Mouse (Mus musculus) frontal cortex, postnatal 10 days (tissue): Measurements from ENCODE around the gene Lamb3.

ENCODE experiments used
- DNase-seq, 2 experiments: peaks; one replicate each; pipeline ENCODE4 v3.0.0; 2022; ENCODE audit warnings: low spot score in 2 of 2, mixed read lengths in 1 of 2

Gene Lamb3

DNA sequence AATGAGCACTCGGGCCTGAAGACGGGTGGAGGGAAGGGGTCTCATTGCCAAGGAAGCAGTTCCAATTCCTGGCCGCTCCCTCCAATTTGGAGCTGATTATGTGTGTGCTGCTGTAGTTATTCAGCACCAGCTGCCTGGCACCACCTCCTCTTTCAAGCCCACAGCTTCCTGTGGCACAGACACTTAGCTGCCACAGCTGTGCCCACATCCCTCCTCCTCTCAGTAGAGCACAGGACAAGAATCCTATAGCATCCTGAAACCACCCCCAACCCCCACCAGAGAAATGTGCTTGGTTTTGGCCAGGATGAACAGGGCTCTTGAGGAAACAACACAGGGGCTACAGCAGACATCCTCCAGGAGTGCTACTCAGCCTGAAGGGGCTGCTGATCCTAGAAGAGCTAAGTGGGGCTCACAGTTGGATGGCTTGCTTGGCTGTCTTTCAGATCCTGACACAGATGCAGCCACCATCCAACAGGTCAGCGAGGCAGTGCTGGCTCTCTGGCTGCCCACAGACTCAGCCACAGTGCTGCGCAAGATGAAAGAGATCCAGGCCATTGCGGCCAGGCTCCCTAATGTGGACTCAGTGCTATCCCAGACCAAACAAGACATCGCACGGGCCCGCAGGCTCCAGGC is 131.0 kb downstream of the Lamb3 start:
- peak; percentile 60 to 82 for DNase-seq

DNA sequence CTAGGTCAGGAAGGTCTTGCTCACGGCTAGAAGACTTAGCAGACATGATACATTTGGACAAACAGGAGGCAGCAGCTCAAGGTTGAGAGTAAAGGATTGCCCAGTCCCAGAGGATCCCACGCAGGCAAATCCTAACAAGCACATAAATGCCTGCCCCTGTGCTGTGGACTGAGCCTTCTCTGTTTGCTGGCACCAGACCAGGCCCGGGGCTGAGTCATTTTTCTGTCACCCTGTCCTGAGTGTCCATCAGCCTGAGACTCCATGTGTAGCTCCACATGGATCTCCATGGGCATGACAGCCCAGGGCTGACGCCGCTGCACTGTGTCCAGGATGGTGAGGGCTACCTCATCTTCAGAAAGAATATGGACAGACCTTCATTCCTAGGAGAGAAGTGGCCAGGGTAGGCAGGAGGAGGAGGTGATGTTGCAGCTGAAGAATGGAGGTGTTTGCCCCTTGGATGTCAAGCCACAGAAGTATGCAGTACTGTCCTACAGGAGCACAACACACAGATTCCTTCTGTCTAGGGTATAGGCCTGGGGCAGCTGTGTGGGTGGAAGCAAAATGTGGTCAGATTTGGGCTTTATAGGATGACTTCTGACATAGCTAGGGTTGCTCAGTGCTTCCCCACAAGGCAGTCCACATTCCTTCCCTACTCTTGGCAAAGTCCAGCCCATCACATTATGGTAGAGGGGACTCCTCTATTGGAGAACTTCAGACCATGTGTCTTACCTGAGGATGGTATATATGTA is 134.9 kb downstream of the Lamb3 start:
- no peak for DNase-seq

DNA sequence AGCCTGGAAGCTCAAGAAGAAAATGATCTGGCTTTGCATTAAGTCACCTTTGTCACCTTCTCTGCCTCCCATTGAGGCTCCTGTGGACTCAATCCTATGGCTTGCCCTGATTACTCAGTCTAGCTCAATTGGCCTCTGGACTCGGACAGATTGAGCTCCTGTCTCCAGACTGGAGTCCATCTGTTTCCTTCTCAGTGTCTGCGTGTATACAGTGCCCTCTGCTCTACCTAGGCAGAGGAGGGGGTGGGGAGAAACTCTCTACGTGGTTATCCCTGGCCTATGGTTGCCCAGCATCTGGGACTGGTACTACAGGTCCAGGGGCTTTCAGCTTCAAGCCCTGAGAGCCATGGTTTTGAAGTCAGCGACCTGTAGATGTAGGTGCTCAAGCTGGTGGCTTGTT is 136.4 kb downstream of the Lamb3 start:
- no peak for DNase-seq

DNA sequence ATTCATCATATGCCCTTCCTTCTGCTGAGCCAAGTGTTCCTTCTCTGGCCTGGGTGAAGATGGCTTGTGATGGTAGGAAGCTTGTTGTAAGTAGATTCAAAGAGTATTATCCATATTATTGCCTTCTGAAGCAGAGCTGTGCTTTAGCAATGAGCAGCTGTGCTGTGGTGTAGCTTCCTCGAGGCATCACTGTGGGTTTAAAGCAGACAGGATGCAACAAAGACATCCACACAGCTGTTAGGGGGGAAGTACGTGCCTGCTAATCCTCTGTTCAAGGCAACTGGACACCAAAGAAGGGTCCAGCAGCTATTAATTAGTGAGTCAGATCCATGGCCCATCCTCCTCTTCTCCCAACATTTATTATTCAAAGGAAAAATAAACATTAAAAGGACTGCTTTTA is 137.5 kb downstream of the Lamb3 start:
- no peak for DNase-seq

DNA sequence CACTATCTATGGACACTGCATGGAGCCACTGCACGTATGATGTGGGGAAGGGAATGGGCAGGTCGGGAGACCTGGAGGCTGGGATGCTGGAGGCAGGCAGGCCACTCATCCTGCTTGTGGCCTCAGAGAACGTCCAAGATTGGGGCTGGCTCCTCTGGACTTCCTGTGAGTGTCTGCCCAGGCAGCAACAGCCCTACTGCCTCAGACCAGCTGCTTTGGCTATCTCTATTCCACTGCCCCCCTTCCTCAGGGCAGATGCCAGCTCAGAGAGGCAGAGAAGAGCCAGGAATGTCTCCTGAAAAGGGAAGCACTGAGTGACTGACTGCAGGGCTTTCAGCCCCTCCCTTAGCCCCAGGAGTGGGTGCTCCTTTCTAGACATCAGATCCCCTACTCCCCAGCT is 139.4 kb downstream of the Lamb3 start:
- DNase-seq = no peak

DNA sequence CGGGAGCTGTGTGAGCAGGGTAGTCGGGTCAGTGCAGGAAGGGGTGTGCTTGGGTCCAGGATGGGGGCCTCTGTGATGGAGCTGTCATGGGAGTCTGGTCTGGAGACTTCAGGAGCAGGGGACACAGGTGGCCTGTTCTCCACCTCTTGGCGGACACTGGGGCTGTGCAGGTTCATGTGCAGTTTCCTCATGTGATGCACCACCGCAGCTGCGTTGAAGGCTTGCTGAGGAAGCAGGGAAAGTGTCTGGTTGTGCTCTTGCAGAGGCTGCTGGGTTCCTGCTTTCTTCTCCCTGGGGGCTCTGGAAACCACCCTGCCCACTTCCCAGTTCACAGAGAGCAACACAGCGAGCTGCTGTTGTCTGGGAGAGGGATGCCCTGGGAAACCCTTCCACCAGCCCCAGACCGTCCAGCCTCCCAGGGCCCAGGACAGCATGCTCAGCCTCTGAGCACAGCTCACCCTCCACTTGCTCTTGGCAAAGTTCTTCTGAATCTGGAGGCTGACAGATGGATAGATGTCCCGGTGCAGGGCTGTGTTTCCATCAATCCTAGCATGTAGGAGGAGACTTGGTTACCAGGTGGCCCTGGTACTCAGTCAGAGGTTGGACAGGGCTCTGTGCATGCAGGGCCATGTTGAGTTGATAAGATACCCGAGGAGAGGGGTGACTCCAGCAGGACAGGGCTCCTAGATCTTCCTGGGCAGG is 140.9 kb downstream of the Lamb3 start:
- no peak for DNase-seq

DNA sequence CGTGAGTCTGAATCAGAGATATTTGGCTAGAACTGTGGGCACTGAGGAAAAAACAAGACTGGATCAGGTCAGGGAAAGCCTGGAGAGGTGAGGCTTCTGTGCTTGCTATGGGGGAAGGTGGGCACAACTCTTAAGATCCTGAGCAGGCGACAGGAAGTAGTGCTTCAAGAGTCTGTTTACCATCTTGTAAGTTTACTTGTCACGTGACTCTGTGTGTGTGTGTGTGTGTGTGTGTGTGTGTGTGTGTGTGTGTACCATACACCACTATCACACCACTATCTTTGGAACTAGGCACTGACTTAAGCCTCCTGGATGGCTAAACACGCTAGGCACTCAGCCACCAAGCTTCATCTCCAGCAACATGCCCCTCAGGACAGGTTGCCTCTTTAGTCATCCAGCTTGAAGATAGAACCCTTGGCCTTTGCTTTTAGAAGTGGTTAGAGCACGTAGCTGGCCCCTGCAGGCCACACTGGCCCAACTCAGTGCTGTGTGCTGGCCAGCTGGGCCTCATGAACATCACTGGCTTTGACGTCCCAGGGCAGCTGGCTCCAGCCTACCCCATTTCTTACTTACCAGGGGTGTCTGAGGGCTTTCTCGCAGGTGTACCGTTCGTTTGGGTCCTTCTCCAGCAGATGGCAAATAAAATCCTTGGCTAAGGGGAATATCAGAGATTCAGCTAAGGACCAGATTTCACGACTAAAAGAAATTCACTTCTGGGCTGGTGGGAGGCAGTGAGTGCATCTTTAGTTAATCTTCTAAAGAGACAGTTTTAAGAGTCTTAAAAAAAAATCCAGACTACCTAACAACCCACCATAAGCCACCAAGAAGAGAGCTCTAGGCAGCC is 142.4 kb downstream of the Lamb3 start:
- DNase-seq = no peak

DNA sequence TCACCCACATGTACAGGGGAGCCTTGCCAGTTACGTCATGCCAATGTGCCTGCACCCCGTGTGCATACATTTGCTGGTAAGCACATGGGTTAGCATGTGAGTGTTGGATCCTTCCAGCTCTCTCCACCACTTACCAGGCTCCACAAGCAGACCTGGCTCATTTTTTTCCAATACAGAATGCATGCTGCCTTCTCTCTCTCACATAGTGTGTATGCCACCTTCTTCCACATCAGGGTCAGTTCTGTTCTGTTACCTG is 143.0 kb downstream of the Lamb3 start:
- peak; percentile 15 to 53 for DNase-seq

DNA sequence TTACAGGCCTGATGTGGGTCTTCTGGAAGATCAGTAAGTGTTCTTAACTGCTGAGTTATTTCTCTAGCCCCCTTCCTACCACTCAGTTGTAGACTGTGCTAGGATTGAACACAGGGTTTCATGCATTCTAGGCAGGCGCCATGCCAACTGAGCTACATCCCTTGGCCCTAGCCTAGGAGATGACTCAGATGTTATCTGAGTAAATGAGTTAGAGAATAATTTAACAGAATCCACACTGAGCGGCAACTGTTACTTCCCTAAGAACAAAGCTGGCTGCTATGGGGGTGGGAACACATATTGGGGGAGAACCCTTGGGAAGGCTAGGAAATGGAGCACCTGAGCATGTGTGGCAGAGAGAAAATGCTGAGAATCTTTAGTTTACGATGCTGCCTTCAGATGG is 144.1 kb downstream of the Lamb3 start:
- peak in 1 of 2 experiments; percentile 10 for DNase-seq

DNA sequence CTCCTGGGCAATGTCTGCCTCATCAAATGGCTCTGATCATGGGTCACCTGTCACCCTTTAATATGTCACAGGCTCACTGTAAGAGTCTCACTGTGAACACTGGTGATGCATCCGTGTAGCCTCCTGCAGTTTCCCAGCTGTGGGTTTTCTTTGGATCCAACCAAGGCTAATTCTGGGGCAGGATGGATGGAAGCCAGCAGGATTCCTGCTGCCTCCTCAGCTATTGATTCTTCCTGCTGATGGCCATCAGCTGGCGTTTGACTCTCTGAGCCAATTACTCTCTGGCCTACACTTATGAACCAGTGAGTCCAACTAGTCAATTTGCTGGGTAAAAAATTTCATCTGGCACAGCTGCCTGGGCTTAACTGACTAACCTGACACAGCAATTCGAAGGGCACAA is 151.7 kb downstream of the Lamb3 start:
- no peak for DNase-seq

DNA sequence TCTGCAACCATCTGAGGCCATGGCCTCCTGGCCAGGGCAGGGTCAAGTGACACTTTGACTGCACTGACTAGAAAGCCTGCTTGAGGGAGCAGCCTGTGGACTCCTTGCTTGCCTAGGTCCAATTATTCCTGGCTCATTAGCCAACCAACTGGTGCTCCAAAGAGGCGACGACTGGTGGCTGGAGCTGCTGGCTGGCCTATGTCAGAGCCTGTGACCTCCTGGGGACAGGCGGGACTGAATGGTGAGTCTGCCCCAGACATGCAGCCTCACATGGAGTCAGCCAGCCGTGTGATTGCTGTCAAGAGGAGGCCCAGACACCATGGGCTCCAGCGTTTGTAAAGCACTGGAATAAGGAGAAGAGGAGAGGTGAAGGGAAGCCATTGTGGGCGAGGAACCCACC is 153.7 kb downstream of the Lamb3 start:
- DNase-seq = no peak

DNA sequence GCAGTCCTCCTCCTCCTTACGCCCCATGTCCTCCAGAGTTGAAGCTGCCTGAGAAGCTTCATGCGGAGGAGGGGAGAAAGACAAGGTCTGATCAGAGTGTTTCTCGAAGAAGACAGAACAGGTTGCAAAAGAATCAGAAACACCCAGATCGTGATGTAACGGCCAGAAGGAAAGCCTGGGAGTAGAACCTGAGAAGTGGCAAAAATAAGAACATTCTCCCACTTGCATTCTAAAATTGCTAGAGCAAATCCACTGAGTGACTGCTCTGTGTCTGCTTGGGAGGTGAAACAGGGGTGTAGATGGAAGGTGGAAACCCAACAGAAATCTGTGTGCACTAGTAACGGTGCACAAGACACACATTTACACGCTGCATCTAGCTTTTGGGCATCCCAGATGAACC is 154.6 kb downstream of the Lamb3 start:
- no peak for DNase-seq

DNA sequence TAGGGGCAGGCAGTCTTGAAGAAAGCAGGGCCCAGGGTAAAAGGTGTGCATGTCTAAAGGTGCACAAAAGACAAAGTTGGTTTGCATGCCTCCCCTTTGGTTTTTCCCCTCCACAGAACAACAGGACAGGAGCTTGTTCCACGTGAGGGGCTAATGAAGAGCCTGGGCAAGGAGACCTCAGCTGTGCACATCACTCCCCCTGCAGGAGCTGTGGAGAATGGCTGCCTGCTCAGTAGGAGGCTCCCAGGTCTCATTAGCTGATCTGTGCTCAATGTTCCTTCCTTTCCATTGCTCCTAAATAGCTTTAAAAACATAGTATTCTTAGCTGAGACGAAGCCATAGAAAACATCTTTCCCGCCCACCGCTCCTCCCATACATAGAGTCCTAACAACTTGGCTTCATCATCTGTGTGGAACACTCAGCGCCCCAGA is 156.3 kb downstream of the Lamb3 start:
- peak in 1 of 2 experiments; percentile 50 for DNase-seq

DNA sequence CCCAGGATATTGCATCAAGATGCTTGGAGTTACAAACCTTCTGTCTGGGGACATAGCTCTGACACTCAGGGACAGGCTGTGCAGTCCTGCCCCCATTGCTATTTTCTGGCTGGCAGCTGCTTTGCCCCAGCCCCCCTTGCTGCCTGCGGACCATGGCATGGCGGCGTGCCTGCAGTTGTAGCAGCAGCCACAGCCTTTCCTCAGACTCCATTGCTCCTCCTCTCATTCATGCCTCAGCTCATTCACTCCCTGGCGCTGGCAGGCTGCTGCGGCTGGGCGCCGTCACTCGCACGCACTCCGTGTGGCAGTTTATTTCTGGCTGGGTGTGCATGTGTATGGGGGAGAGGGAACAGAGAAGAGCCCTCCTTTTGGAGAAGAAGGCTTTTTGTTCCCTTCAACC is 160.6 kb downstream of the Lamb3 start:
- peak; percentile 66 to 70 for DNase-seq

DNA sequence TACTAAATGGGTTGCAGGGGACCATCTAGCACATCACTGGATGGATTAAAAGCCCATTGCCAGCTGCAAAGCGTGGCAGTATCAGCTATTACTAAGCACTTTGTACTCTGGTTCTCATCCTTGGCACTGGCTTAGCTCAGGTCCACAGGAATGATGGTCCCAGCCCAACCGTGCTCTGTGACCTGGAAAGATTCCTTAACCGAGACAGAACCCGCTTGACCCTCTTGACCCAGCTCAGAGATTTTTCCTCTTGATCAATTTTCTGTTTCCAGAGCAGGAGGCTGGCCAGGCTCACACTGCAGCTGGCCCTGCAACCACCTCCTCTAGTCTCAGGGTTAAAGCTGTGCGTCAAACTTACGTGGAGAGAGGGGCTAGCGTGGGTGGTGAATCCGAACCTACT is 161.6 kb downstream of the Lamb3 start:
- no peak for DNase-seq

DNA sequence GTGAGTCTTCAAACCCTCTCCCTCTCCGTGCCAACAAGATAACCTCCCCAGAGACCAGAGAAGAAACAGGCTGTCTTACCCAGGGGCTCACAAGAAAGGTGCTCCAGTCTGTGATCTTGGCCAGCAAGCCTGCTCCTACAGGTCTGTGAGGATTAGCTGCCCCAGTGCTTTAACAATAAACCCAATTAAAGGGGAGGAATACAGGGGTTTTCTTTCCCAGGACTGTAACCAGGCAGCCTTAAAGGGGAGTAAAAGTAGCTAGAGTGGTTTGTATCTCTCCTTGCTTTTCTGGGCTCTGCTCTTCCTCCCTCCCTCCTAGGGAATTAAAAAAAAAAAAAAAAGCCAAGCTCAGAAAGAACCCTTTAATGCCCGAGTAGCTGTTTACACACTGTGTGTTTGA is 162.6 kb downstream of the Lamb3 start, which contains the start of gene Camk1g:
Gene Camk1g, minus strand, starts transcription at position 203 of the 400 bp plus-strand sequence.
- no peak for DNase-seq

DNA sequence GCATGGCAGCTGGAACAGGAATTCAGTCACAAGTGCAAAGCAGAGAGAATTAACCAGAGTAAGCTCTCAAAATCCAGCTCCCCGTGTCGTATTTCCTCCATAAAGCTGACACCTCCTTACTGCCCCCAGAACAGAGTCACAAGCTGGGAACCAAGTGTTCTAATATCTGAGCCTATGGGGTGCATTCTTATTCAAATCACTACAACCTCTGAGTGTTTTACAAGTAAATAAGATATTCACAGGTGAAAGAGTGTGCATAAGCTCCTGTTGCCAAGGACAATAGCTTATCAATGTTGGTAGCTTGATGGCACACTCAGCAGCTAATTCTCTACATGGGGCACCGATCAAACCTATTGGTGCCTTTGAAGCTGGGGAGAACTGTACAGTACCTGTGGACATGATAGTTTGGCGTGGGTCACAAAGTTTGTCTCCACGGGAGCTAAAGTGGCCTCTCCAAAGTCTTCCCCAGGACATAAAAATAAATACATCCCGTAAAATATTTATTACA is 166.5 kb downstream of the Lamb3 start:
- no peak for DNase-seq

DNA sequence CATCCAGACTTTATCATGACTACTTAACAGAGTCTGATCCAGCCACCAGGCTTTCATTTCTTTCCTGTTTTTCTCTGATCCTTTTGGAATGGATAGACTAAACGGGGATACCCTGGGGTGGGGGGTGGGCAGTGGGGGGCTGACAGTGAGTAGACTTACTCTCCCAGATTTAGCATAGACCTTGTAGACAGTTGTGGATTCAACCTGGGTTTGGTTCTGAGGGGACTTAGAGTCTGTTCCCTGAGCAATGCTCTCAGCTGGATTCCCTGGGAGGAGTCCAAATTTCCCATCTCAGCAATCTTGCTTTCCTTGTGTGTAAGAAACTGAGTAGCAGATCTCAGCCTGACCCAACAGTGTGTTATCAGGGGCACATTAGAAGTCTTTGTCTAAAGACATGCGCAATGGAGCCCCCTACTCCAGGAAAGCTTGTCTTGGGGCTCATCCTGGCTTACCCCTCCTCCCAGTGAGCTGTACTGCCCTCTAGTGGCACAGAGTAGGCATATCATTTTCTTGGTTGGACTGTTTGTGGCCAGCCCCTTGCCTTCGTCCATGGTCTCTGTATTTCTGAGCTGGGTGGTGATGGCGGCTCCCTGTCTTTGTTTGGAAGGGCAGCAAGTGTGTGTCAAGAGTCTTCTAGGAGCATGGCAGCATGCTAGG is 169.1 kb downstream of the Lamb3 start:
- DNase-seq = peak in 1 of 2 experiments; percentile 50

DNA sequence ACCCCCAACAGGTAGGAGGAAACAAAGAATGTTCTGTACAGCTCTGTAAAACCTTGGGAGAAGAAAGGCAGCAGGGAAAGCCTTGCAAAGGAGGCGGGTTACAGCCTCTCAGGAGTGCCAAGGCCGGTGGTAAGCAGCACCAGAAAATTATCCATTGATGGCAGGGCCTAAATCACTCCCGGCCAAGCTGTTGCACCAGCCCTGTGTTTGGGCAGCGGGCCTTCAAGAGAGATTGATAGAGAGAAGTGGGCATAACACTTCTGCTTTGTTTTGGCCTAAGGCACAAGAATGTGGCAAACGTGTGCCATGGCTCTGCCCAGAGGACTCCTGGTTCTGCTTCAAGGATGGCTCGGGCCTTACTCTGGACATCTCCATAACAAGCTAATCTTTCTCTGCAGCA is 172.1 kb downstream of the Lamb3 start:
- no peak for DNase-seq

DNA sequence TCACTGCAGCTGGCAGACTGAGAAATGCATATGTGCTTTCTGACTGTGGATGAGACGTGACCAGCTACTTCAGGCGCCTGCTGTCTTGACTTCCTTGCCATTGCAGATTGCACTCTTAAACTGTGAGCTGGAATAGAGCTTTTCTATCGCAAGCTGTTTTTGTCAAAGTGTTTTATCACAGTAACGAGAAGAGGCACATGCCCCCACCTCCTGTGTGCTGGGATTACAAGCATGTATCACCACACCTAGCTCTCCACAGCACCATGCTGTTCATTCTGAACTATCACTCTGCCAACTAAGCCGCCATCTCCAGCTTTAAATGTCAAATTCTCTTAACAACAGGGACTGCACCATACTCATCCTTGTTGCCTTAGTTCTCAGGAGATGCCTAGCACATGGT is 173.4 kb downstream of the Lamb3 start:
- DNase-seq = no peak

DNA sequence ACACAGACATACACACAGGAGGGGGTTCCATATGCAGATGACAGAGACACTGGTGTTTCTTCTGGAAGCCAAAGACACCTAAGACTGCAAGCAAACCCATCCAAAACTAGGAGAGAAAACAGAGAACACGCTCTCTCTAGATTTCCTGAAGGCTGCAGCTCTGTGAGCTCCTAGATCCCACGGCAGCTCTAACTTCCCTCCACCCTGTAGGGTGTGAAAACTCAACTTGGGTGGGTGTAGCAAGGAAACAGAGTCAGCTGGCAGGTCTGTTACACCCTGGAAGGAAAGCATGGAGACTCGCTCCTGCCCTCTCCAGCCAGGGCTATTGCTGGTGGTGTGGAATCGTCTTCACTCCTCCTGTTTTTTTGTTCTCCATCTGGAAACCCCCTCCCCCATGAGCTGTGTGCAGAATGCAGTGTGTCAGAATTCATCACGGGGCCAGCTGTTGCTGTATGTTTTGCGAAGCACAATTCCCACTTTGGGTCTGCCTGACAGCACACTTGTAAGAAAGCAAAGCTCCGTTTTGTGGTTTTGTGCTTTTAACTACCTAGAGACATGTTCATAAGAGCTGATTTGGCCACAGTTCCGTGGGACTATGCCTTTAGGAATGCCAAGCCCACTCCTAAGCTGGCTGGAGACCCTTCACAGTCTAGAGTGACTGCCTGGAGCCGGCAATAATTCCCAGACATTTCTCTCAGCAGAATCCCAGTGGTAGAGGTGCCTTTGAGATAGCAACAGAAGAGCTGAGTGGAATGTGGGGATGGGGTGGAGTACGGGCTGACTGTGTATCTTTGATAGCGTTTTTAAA is 174.3 kb downstream of the Lamb3 start:
- no peak for DNase-seq
